Mouse (Mus musculus): ENCODE measurements around the gene Spon2. TPM values are rescaled to one million over a fixed set of nuclear protein-coding genes. Genes with fewer than 3 reads are reported as not detected.

Gene Spon2
- total RNA-seq (2014; fragmentation: Nextera tagmentation), result 23.4 and 35.0 TPM in 2 replicates
- total RNA-seq (2017), result 14.8 and 15.1 TPM in 2 replicates

DNA sequence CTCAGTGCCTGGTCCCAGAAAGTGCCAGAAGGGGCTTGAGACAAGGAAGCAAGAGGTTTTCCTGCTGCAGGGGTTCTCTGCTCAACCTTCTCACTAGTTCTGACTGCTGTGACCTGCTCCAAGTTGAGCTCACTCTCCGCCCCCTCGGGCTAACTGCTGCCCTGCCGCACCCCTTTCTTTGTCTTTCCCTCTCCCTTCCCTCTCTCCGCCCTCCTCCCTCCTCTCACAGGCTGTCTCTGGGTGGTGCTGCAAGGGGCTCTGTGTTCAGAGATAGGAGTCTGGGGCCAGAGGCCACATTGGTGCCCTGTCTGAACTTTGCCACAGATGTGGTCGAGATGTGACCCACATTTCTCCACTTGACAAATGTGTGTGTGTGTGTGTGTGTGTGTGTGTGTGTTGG lies at the start of gene Spon2:
Gene Spon2, minus strand, starts transcription at position 375 of the 400 bp plus-strand sequence.
- peak; percentile 94 for ATAC-seq (replicated peaks; ENCODE audit: low FRiP score, low TSS enrichment, poor library complexity, severe bottlenecking)

DNA sequence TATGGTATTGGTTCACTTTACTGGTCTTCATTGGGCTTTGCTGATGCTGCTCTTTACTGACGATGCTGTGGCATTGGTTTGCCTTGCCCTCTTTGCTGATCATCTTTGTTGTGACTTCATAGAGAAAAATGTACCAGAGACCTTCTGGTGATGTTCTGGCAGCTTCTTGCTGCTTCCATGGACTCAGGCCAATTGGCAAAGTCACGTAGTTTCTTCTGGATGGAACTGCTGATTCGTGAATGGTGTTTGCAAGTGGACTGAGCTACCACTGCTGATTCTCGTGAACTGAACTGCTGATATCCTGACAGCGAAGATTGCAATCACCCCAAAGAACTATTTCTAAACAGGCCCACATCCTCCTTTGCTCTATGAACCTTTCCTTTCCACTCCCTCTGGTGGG lies 36.2 kb upstream of the Spon2 start:
- ATAC-seq (replicated peaks; ENCODE audit: low FRiP score, low TSS enrichment, poor library complexity, severe bottlenecking), result no peak

DNA sequence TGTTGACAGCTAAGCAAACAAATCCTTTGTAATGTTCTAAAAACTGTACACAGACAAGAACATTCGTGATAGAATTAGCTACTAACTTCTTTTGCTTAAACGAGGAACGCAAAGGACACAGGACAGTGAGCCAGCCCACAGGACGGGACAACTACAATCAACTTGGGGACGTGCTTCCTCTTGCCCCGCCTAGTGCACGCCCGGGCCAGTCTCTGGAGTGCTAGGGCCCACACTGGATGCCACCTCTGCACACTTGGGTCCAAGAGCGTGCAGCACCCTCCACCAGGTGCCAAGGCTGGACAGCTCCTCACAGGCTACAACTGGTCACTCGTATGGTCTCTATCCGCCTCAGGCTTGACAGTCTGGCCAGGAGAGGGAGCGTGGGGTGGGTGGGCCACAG lies 29.9 kb upstream of the Spon2 start:
- ATAC-seq (replicated peaks; ENCODE audit: low FRiP score, low TSS enrichment, poor library complexity, severe bottlenecking), result no peak

DNA sequence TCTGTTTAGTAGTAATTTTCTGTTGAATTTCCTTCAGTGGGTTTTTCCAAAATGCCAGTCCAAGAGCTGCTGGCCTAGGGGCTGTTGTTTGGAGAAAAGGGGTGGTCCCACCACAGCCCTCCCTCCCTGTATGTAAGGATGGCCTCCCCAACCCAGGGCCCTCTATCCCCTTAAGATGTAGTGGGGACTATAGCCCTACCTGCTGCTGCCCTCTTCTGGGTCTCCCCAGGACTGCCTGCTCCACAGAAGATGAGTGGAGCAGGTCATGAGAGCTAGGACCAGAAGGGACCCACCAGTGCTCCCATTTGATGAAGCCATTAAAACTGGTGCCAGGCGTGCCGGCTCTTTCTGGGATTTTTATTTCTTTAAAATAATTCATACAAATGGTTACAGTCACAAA lies 29.1 kb upstream of the Spon2 start:
- 0 out of 2 replicates have a peak, but pooled peaks have one; percentile 46 for ATAC-seq (replicated peaks; ENCODE audit: low FRiP score, low TSS enrichment, poor library complexity, severe bottlenecking)

DNA sequence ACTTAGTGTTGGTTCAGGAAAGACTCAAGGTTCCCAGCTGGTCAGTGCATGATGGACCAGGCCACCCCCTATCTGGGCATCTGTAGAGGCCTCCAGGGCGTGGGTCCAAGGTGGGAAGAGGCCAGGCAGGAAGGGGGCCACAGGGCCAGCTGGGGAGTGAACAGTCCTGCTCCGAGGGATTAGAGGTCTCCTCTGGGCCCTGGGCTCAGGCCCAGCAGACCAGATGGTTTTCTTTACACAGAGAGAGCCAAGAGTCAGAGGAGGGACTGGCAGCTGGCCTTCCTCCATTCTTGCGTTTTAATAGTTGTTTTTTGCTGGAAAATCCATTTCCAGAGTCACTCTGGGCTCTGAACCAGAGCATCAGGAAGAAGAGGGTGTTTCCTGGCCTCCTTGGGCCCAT lies 27.4 kb upstream of the Spon2 start:
- ATAC-seq (replicated peaks; ENCODE audit: low FRiP score, low TSS enrichment, poor library complexity, severe bottlenecking), result no peak

DNA sequence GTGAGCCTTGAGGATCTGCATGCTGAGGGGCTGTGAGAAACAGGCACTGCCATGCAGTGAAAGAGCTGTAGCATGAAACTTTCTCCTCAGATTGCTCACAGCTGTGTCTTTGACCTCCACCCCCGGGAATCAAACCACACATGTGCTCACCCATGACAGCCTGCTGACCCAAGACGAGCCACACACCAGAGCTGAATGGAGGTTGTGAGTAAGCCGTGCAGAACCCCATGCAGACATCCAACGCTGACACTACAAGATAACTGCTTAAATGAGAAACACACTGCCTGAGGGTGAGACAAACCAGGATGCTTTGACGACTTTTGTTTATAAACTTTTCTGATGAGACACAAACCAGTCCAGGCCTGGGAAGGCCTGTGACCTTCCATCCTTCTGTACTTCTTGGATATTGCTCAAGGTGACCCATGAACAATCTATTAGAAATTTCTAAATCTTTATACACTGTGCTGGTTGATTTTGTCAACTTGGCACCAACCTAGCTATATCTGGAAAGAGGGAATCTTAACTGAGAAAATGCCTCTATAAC lies 26.2 kb upstream of the Spon2 start:
- no peak for ATAC-seq (replicated peaks; ENCODE audit: low FRiP score, low TSS enrichment, poor library complexity, severe bottlenecking)

DNA sequence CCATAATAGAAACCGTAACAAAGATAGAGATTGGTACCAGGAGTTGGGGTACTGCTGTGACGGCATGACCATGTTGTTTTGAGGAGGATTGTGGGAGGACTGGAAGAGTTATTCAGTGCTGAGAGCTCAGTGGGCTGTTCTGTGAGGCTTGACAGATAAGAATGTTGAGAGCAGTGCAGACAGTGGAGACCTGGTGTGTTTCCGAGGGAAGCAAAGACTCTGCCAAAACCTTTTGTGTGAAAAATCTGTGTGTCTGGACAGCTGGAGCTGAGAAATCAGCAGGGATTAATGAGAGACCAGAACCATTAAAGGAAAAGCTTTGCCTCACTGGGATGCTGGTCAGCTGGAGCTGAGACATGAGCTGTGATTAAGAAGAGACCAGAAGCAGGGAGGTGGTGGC lies 21.7 kb upstream of the Spon2 start:
- ATAC-seq (replicated peaks; ENCODE audit: low FRiP score, low TSS enrichment, poor library complexity, severe bottlenecking), result no peak

DNA sequence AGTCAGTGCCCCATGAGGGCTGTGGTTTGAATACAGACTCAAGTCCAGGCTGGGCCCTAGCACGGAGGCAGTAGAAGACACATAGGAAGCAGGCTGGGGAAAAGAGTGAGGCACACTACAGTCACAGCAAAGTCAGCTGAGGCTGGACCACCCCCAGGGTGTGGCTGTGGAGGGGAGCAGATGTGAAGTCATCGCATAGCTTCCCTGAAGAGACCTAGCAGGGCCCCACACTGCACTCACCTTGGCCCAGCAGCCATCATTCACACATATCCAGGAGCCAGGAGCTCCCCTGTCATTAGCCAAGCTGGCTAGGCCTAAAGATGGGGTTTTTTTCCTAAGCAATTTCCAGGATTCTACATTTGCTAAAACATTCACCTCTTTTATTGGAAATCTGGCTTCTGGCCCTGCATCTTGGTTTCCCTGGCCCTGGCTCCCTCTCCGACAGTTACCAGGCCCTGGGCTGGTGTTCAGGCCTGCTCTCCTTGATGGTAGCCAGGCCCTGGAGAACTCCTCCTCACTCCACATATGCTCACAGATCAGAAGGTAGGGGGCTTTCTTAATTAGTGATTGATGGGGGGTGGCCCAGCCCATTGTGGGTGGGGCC lies 21.0 kb upstream of the Spon2 start:
- no peak for ATAC-seq (replicated peaks; ENCODE audit: low FRiP score, low TSS enrichment, poor library complexity, severe bottlenecking)

DNA sequence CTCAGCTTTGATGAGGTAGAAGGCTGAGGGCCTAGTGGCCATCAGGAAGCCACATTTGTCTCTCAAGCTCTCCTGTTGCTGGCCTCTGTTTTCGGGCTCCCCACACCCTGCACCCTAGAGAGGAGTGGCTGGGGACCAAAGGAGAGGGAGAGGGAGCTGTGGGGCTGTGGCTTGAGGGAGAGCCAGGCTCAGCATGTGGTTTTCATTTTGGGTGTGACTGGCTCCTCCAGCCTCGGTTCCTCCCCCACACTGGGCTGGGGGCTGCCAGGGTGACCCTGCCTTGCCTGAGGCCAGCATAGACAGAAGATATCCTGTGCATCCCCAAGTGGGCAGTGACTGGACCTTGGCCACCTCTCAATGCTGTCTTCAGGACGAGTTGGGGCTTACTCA lies 20.0 kb upstream of the Spon2 start:
- ATAC-seq (replicated peaks; ENCODE audit: low FRiP score, low TSS enrichment, poor library complexity, severe bottlenecking), result peak; percentile 14; the same call in 1 of the 2 replicates

DNA sequence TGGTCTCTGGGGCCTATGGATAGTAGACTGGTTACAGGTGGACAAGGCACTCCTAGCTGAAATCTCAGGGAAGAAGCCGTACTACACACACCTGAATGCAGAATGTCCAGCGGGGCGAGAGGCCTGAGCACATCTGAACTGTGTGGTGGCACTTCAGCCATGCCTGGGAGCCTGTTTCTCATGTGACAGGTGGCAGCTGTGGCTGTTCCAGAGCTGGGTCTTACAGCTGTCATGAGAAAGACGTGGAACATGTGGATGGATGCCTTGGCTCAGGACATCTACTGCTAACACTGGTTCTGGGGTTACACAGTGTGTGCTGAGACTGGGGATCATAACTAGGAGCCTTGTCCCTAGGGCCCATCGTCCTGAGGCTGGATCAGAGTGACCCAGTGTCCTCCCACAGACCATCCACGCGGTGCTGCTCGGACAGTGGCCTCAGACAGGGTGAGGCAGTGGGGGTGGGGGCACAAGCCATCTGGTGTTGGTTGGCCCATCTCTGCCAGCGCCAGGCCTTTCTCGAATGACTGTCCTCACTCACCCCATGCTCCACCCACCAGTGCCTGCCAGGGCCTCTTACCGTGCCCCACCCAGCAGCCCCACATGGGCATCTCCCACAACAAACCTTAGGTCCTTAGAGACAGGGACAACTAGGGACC lies 19.5 kb upstream of the Spon2 start:
- ATAC-seq (replicated peaks; ENCODE audit: low FRiP score, low TSS enrichment, poor library complexity, severe bottlenecking), result peak; percentile 54; the same call in 1 of the 2 replicates

DNA sequence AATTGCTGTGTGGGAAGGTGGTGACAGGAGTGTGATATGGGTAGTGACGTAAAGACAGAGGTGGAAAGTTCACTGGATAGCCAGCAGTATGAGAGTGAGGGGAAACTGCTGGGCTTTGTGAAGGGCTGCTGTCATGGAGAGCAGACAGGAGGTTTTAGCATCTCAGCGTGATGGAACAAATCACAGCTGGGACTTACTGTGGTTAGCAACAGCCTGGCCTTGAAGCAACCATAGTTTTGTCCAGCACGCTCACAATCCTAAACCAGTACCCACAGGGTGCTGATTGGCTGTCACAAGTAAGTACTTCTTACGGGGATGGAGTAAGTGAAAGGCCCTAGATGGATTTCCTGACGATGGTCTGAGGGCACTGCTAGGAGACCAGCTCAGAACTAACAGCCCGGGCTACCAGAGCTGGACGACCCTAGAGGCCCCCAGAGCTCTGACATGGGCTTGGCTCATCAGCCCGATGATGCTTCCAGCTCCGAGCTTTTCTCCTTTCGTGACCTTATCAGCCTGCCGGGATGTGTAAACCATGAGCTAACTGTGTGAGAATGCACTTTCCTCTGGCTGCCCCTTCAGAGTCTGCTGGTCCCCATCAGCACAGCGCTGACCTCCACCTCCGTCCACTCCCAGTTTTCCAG lies 16.3 kb upstream of the Spon2 start:
- no peak for ATAC-seq (replicated peaks; ENCODE audit: low FRiP score, low TSS enrichment, poor library complexity, severe bottlenecking)

DNA sequence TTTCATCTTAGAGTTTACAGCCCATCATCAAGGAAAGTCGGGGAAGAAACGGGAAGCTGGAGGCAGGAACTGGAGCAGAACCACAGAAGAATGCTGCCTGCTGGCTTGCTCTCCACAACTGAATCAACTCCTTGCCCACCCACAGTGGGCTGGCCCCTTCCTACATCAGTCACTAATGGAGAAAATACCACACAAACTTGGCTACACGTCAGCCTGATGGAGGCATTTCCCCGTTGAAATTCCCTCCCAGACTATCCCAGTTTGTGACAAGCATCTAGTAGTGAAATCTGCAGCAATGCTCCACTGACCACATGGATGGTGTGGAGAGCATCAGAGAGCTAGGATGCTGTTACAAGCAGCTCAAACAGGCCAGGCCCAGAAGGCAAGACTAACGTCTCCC lies 14.5 kb upstream of the Spon2 start:
- no peak for ATAC-seq (replicated peaks; ENCODE audit: low FRiP score, low TSS enrichment, poor library complexity, severe bottlenecking)

DNA sequence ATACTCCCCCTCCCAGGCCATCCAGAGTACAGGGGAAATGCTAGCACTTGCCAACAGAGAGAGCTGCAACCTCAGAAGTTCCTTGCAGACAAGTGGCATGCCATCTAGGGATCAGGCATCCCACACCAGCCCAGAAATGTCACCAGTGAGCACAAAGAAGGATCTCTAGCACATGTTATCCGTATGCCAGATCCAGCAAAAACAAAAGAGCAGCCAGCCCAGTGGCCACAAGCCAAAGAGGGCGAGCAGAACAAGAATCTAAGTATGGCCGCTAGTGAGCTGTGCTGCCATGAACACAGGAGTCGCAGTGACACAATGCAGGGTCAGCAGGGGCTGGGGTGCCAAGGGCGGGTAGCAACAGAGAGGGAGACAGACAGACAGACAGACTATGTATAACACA lies 12.0 kb upstream of the Spon2 start:
- no peak for ATAC-seq (replicated peaks; ENCODE audit: low FRiP score, low TSS enrichment, poor library complexity, severe bottlenecking)

DNA sequence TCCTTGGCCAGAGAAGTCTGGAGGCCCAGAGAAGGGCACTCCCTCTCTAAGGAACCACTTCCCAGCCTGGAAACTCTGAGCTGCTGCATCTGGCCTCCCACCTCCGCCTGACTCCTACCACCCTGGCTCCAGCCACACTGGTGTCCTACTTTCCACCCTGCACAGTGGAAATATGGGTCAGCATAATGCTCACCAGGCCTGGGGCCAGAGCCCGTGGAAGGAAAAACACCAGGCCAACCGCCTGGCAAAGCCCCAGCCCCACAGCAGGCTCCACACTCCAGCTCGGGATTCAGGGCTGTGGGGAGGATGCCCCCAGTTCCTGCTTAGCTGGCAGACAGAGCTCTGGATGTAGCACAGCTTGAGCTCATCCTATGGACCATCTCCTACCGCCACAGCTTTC lies 10.2 kb upstream of the Spon2 start:
- ATAC-seq (replicated peaks; ENCODE audit: low FRiP score, low TSS enrichment, poor library complexity, severe bottlenecking), result no peak

DNA sequence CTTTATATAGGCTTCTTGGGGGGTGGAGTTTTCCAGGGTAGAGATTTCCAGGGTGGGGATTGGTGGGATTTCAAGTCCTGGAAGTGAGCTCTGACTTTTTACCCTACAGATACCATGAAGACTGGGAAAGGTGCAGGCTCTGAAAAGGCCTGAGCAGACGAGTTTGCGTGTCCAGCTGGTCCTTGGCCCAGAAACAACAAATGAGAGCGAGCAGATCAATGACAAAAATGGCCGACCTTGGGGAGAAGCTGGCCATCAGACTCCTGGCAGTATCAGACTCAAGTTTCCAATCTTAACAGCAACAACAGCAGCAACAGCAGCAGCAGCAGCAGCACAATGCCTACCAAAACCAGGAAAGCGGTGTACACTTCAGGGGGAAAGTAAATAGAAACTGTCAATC lies 7.4 kb upstream of the Spon2 start:
- no peak for ATAC-seq (replicated peaks; ENCODE audit: low FRiP score, low TSS enrichment, poor library complexity, severe bottlenecking)

DNA sequence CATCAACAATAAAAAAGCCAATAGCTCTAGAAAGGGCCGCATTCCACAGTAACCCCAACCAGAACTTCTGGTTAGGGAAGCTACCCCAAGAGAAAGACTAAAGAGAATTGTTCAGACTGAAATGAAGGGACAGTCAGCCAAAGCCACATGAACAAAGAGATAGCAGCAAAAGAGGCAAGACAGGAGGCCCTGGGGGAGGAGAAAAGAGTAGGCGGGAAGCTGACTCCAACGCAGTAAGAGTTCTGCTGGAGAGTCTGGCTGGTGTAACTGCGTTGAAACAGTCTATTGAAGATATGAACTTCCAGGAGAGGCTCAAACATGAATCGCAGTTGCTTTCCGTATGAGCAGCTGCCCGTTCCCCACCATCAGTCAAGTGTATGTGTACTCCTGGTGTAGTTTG lies 6.2 kb upstream of the Spon2 start:
- 0 out of 2 replicates have a peak, but pooled peaks have one; percentile 47 for ATAC-seq (replicated peaks; ENCODE audit: low FRiP score, low TSS enrichment, poor library complexity, severe bottlenecking)

DNA sequence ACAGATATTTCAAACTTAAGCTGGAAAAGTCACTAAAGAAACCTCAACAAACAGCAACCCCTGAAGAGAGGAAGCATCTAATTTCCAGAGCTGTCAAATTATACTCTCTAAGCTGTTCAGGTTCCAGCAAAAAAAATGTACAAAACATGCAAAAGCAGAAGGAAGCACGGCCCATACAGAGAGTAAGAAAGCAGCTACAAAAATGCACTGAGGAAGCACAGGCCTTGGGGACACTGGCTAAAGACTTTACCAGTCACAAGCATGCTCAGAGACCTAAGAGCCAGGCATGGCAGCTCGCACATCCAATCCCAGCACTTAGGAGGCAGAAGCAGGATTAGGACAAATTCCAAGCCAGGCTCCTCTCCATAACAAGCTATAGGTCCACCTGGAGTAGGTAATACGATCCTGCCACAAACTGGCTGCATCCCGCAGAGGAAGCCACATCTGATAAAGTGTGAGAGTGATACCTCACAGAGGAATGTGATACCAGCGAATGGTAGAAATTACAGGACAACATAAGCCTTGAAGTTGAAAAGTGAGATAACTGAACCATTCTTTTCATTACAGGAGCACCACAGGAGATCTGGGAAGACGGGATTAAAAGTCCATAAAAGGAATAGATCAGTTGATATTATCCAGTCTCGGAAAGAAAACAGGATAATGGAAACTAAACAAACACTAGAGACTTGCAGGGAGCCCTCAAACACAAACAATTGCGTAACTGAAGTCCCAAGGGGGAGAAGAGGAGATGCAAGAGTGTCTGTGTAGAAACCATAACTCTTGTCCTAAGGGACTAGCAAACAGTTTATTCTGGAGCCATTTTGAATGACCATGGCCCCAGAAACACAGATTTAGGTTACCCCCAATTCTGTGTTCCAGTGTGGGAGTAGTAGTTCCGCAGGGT lies 4.8 kb upstream of the Spon2 start:
- ATAC-seq (replicated peaks; ENCODE audit: low FRiP score, low TSS enrichment, poor library complexity, severe bottlenecking), result no peak

DNA sequence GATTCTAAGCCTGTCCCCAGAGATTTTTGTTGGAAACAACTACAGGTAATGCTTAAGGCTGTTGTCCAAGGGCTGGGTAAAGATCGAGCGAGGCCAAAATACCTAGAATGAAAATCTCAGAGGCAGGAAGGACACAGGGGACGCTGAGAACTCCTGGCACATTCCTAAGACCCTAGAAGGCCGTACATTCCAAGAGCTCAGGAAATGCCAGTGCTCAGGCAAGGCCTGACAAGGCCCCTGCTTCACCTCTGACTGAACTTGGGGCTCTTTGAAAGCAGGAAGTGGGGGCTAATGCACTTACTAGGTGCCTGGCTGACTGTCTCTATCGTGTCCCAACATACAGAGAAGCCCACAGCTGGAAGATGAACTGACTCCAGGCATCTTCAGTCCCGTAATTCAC lies 4.1 kb upstream of the Spon2 start:
- no peak for ATAC-seq (replicated peaks; ENCODE audit: low FRiP score, low TSS enrichment, poor library complexity, severe bottlenecking)

DNA sequence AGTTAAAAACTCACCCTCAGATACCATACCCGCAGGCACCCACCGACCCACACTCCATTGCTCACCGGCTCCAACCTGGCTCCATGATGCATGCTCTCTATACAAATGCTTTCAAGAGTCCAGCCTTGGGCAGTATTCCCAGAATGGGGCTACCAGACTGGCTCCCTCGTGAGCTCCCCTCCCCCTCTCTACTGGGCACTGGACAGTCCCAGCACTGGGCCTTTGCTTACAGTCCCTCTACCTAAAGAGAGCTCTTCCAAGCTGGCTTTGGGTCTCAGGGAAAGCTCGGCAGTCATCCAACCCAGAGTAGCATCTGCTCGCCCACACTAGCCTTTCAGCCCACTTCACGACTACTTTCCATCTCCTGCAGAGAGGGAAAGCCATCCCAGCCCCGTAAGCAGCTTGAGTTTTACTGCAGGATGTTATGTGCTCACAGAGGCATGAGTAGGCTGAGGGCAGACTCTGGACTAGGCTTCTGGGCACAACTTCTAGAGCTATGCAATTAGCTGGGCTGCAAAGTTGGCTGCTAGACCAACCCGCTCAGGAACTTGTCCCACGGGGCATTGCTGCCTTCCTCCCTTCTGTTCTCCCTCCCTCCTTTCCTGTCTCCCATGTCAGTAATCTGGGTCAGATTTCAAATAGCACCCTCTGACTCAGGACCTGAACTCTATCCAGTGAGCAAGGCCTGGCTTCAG lies 2.2 kb upstream of the Spon2 start:
- no peak for ATAC-seq (replicated peaks; ENCODE audit: low FRiP score, low TSS enrichment, poor library complexity, severe bottlenecking)

Data from megakaryocyte-erythroid progenitor cell, adult 5-6 weeks (primary cell).